In genomic region chr10:85469341-85469740, GRCm38 (mm10) we compare ENCODE assay signal across 20 mouse cellular contexts.
"Had no signal": no experiment of that assay in that cellular context is flagged by ENCODE, and none has a peak within 500 bp of the region (broad histone marks: within the 10 kb centered on the region; RNA-seq: fewer than 3 reads in every experiment).

No protein-coding gene starts in this region.

- H3K9me3 ChIP-seq: kidney, embryonic 15.5 days; limb, embryonic 12.5 days; limb, embryonic 15.5 days; midbrain, embryonic 15.5 days had no signal

- DNase-seq: kidney, adult 11 months; kidney, adult 8-10 months; kidney, postnatal 10 days; kidney, postnatal 36 days; liver, postnatal 0 days; lung, embryonic 14.5 days; retina, postnatal 1 day; right cerebral cortex, postnatal 25 days; thymus, adult 18-20 months; thymus, postnatal 4 days had no signal

- H3K27me3 ChIP-seq: kidney, embryonic 15.5 days; limb, embryonic 12.5 days; limb, embryonic 15.5 days; midbrain, embryonic 15.5 days; neural tube, embryonic 13.5 days had no signal

- H3K27ac ChIP-seq: kidney, embryonic 15.5 days; limb, embryonic 12.5 days; limb, embryonic 15.5 days; liver, embryonic 14.5 days; macrophage; midbrain, embryonic 15.5 days; neural tube, embryonic 13.5 days had no signal

- H3K4me2 ChIP-seq: kidney, embryonic 15.5 days; limb, embryonic 12.5 days; limb, embryonic 15.5 days; liver, embryonic 11.5 days; lung, embryonic 14.5 days; midbrain, embryonic 15.5 days; neural tube, embryonic 13.5 days had no signal

- H3K9ac ChIP-seq: kidney, embryonic 15.5 days; limb, embryonic 12.5 days; limb, embryonic 15.5 days; liver, embryonic 14.5 days; liver, postnatal 0 days; lung, embryonic 14.5 days; midbrain, embryonic 15.5 days; neural tube, embryonic 13.5 days had no signal

- ATAC-seq: liver, postnatal 0 days; lung, postnatal 0 days; midbrain, embryonic 15.5 days had no signal

- H3K36me3 ChIP-seq: kidney, embryonic 15.5 days; limb, embryonic 12.5 days; limb, embryonic 15.5 days; midbrain, embryonic 15.5 days; neural tube, embryonic 13.5 days had no signal

- H3K4me3 ChIP-seq: kidney, embryonic 15.5 days; limb, embryonic 12.5 days; limb, embryonic 15.5 days; midbrain, embryonic 15.5 days; myocyte; neural tube, embryonic 13.5 days had no signal
